Mouse (Mus musculus) cortical plate, adult 2 months (tissue): ENCODE results near the gene Cpt1b. TPM values are rescaled to one million over a fixed set of nuclear protein-coding genes. Genes with fewer than 3 reads are reported as not detected.
"Not testable (repeated sequence)": the region's sequence is repeated elsewhere in the genome, so short reads cannot be mapped to it uniquely, and the experiment has no call there.

Experiments used
- H3K27ac ChIP-seq: fragments of 200-500 bp; 2 replicates; pipeline ENCODE4 v1.5.1; 2012; ENCODE audit warnings: low read length, control low read depth, inconsistent platforms; ENCODE audit not compliant: insufficient read depth
- H3K4me1 ChIP-seq: fragments of 200-500 bp; 2 replicates; pipeline ENCODE4 v1.6.1; 2011; ENCODE audit warnings: low read length; ENCODE audit not compliant: control insufficient read depth, insufficient read depth
- H3K4me3 ChIP-seq: fragments of 200-500 bp; 2 replicates; pipeline ENCODE4 v1.5.1; 2011; ENCODE audit warnings: mild to moderate bottlenecking, low read length, control low read depth; ENCODE audit not compliant: insufficient read depth
- CTCF ChIP-seq: fragments of 200-500 bp; IDR thresholded peaks from 2 replicates; pipeline ENCODE4 v1.5.1; 2011; ENCODE audit warnings: mild to moderate bottlenecking, control low read depth, low read length; ENCODE audit not compliant: insufficient read depth; ENCODE audit errors: extremely low read depth
- POLR2A ChIP-seq: fragments of 200-500 bp; IDR thresholded peaks from 2 replicates; pipeline ENCODE4 v1.6.1; 2011; ENCODE audit warnings: mild to moderate bottlenecking, low read length, control low read depth; ENCODE audit not compliant: insufficient read depth; ENCODE audit errors: extremely low read depth
- polyA plus RNA-seq: library from polyadenylated mRNA; depleted of rRNA; stranded (reverse); fragments of >200 nt; gene quantifications from 2 replicates; pipeline ENCODE4 v1.2.3, GENCODE M21; 2012

Gene Cpt1b
- polyA plus RNA-seq, 1 experiment, result 2.7 TPM

GRCm38 (mm10) chr15:89432946-89433345 is 7.3 kb upstream of the Cpt1b start:
- TF ChIP-seq POLR2A, result no peak
- no peak for TF ChIP-seq CTCF
- H3K27ac ChIP-seq, result no peak overlapping the region
- H3K4me3 ChIP-seq, result no peak overlapping the region
- no peaks in the 10 kb centered on the region; the same call in 1 of the 2 replicates for H3K4me1 ChIP-seq

- Histone ChIP-seq H3K4me1 (no peaks in the 10 kb centered on the region; the same call in 1 of the 2 replicates), H3K4me3 (no peak overlapping the region), H3K27ac (no peak overlapping the region)
- no peak for TF ChIP-seq POLR2A
These were observed 6.1 kb upstream of the Cpt1b start for GRCm38 (mm10) chr15:89431806-89432205.

GRCm38 (mm10) chr15:89431271-89431670 is 5.6 kb upstream of the Cpt1b start:
- H3K4me1 ChIP-seq, result no peaks in the 10 kb centered on the region; the same call in 1 of the 2 replicates
- no peak for TF ChIP-seq CTCF
- TF ChIP-seq POLR2A, result no peak
- no peak overlapping the region for H3K4me3 ChIP-seq
- H3K27ac ChIP-seq, result no peak overlapping the region

GRCm38 (mm10) chr15:89430771-89431170 is 5.1 kb upstream of the Cpt1b start:
- not testable (repeated sequence) for H3K4me3 ChIP-seq, H3K27ac ChIP-seq, H3K4me1 ChIP-seq

GRCm38 (mm10) chr15:89430341-89430740 is 4.7 kb upstream of the Cpt1b start:
- no peak for TF ChIP-seq POLR2A
- no peak for TF ChIP-seq CTCF
- Histone ChIP-seq H3K27ac (no peak overlapping the region), H3K4me3 (peak overlapping the region; percentile 84), H3K4me1 (no peaks in the 10 kb centered on the region; the same call in 1 of the 2 replicates)

GRCm38 (mm10) chr15:89429352-89430221 is 3.9 kb upstream of the Cpt1b start, which contains the start of the genes C730034F03Rik, Gm44502 and Chkb:
C730034F03Rik (plus strand) TSS chr15:89429589.
Gm44502 (minus strand) TSS chr15:89429696.
Chkb (minus strand) TSS chr15:89429908.
- peak within 1 kb of the TSS; percentile 84 for H3K4me3 ChIP-seq
- TF ChIP-seq POLR2A (peak; percentile 88), CTCF (no peak)
- no peaks in the 10 kb centered on the region; the same call in 1 of the 2 replicates for H3K4me1 ChIP-seq
- H3K27ac ChIP-seq, result peak within 1 kb of the TSS; percentile 93

- Histone ChIP-seq H3K27ac (no peak overlapping the region), H3K4me3 (peak overlapping the region; percentile 84), H3K4me1 (no peaks in the 10 kb centered on the region; the same call in 1 of the 2 replicates)
- TF ChIP-seq POLR2A (no peak), CTCF (no peak)
These were observed 3.2 kb upstream of the Cpt1b start for GRCm38 (mm10) chr15:89428821-89429351.

GRCm38 (mm10) chr15:89428136-89428790 is 2.6 kb upstream of the Cpt1b start:
- Histone ChIP-seq H3K27ac (no peak overlapping the region), H3K4me1 (no peaks in the 10 kb centered on the region; the same call in 1 of the 2 replicates), H3K4me3 (peak overlapping the region; percentile 84)
- TF ChIP-seq POLR2A (no peak), CTCF (no peak)

GRCm38 (mm10) chr15:89426716-89427115 is 1.1 kb upstream of the Cpt1b start:
- Histone ChIP-seq H3K27ac (no peak overlapping the region), H3K4me1 (no peaks in the 10 kb centered on the region; the same call in 1 of the 2 replicates), H3K4me3 (no peak overlapping the region)
- no peak for TF ChIP-seq POLR2A
- TF ChIP-seq CTCF, result no peak
